Mouse (Mus musculus) erythroblast, embryonic 14.5 days (primary cell): ENCODE results near the gene Rai2.

Experiments
- GATA1 ChIP-seq: IDR thresholded peaks from 2 replicates; pipeline ENCODE4 v1.6.1; 2012; ENCODE audit warnings: low read length, inconsistent platforms, mixed read lengths
- TAL1 ChIP-seq: IDR thresholded peaks from 3 replicates; pipeline ENCODE4 v1.6.1; 2012; ENCODE audit warnings: low read length, inconsistent platforms, mixed read lengths

GRCm38 (mm10) chrX:161780321-161781034 lies 63.6 kb downstream of the Rai2 start:
- TF ChIP-seq TAL1 (no peak), GATA1 (no peak)
